Mouse (Mus musculus) CH12.LX (cell line): ENCODE data around the gene Cd38. TPM values are rescaled to one million over a fixed set of nuclear protein-coding genes. Genes with fewer than 3 reads are reported as not detected.

Experiments
- DNase-seq: peaks from one replicate; pipeline ENCODE4 v3.0.0-alpha.2; 2013; ENCODE audit errors: extremely low read depth
- H3K27ac ChIP-seq: 2 replicates; pipeline ENCODE4 v1.5.1; 2012; ENCODE audit warnings: low read depth, mild to moderate bottlenecking, control low read depth, moderate library complexity; ENCODE audit not compliant: insufficient read depth
- H3K27me3 ChIP-seq: replicated peaks from 2 replicates; pipeline ENCODE3; 2012; ENCODE audit warnings: inconsistent platforms
- H3K36me3 ChIP-seq, 2 experiments: replicated peaks in 1 of 2; 2 replicates each; pipeline versions ENCODE3 to v1.6.1; 2012; ENCODE audit warnings: inconsistent platforms in 1 of 2, low read length in 1 of 2, mild to moderate bottlenecking in 1 of 2, mixed read lengths in 1 of 2, moderate library complexity in 1 of 2; ENCODE audit not compliant: control insufficient read depth in 1 of 2, insufficient read depth in 1 of 2
- H3K4me1 ChIP-seq, 2 experiments: 2 replicates each; pipeline ENCODE4 v1.6.1; 2012; ENCODE audit warnings: inconsistent platforms in 1 of 2, moderate library complexity in 1 of 2; ENCODE audit not compliant: insufficient read depth in 2 of 2, control insufficient read depth in 1 of 2
- H3K4me2 ChIP-seq: 2 replicates; pipeline ENCODE4 v1.6.1; 2012; ENCODE audit warnings: low read depth, mild to moderate bottlenecking, control low read depth; ENCODE audit not compliant: poor library complexity, insufficient read depth, severe bottlenecking
- H3K4me3 ChIP-seq, 3 experiments: fragments of 150-350 bp in 1 of 3; sonication (generic) in 1 of 3; replicated peaks in 1 of 3; 2 replicates each; pipeline versions ENCODE3 to v1.5.1; 2011 to 2012; ENCODE audit warnings: low read depth in 2 of 3, low read length in 2 of 3, mild to moderate bottlenecking in 2 of 3, moderate library complexity in 2 of 3, control low read depth in 1 of 3, improper control_type of control experiment in 1 of 3, inconsistent platforms in 1 of 3, mixed read lengths in 1 of 3; ENCODE audit not compliant: poor library complexity in 1 of 3
- H3K79me2 ChIP-seq: replicated peaks from 2 replicates; pipeline ENCODE4 v1.6.1; 2012; ENCODE audit warnings: mild to moderate bottlenecking, moderate library complexity; ENCODE audit not compliant: control insufficient read depth, poor library complexity, insufficient read depth, severe bottlenecking; ENCODE audit errors: extremely low read depth
- H3K9ac ChIP-seq: 2 replicates; pipeline ENCODE4 v1.6.1; 2012; ENCODE audit warnings: low read depth, mild to moderate bottlenecking, control low read depth, moderate library complexity; ENCODE audit not compliant: insufficient read depth
- H3K9me3 ChIP-seq: replicated peaks from 2 replicates; pipeline ENCODE3; 2012; ENCODE audit warnings: low read length, inconsistent platforms, mixed read lengths
- CHD1 ChIP-seq: IDR thresholded peaks from 2 replicates; pipeline ENCODE4 v1.6.1; 2012; ENCODE audit warnings: low read depth, low read length, improper control_type of control experiment, inconsistent platforms
- E2F4 ChIP-seq: IDR thresholded peaks from 2 replicates; pipeline ENCODE4 v1.6.1; 2011; ENCODE audit warnings: low read depth, low read length, improper control_type of control experiment; ENCODE audit not compliant: insufficient replicate concordance
- ETS1 ChIP-seq: conservative IDR thresholded peaks from 2 replicates; pipeline ENCODE4 v1.6.1; 2012; ENCODE audit warnings: low read depth, mild to moderate bottlenecking, inconsistent platforms, low read length, improper control_type of control experiment, moderate library complexity
- JUN ChIP-seq: IDR thresholded peaks from 2 replicates; pipeline ENCODE4 v1.6.1; 2011; ENCODE audit warnings: low read depth, mild to moderate bottlenecking, low read length, improper control_type of control experiment, moderate library complexity; ENCODE audit not compliant: insufficient read depth
- MAFK ChIP-seq: IDR thresholded peaks from 2 replicates; pipeline ENCODE4 v1.6.1; 2011; ENCODE audit warnings: low read length, improper control_type of control experiment; ENCODE audit not compliant: insufficient replicate concordance
- MXI1 ChIP-seq: IDR thresholded peaks from 2 replicates; pipeline ENCODE4 v1.6.1; 2011; ENCODE audit warnings: mild to moderate bottlenecking, low read depth, low read length, improper control_type of control experiment
- MYC ChIP-seq: IDR thresholded peaks from 2 replicates; pipeline ENCODE4 v1.6.1; 2011; ENCODE audit warnings: low read depth, mild to moderate bottlenecking, improper control_type of control experiment, low read length
- POLR2A ChIP-seq: IDR thresholded peaks from 2 replicates; pipeline ENCODE4 v1.6.1; 2011; ENCODE audit warnings: low read depth, mild to moderate bottlenecking, improper control_type of control experiment, low read length
- POLR2AphosphoS2 ChIP-seq: IDR thresholded peaks from 2 replicates; pipeline ENCODE4 v1.6.1; 2011; ENCODE audit warnings: low read depth, low read length, improper control_type of control experiment
- RCOR1 ChIP-seq: conservative IDR thresholded peaks from 2 replicates; pipeline ENCODE4 v1.6.1; 2012; ENCODE audit warnings: low read depth, mild to moderate bottlenecking, inconsistent platforms, low read length, improper control_type of control experiment
- SIN3A ChIP-seq: IDR thresholded peaks from 2 replicates; pipeline ENCODE4 v1.6.1; 2012; ENCODE audit warnings: low read length, improper control_type of control experiment, inconsistent platforms
- TBP ChIP-seq: conservative IDR thresholded peaks from 2 replicates; pipeline ENCODE4 v1.6.1; 2011; ENCODE audit warnings: low read depth, low read length, improper control_type of control experiment
- TCF12 ChIP-seq: IDR thresholded peaks from 2 replicates; pipeline ENCODE4 v1.6.1; 2014; ENCODE audit warnings: low read depth, mild to moderate bottlenecking, inconsistent platforms, low read length, improper control_type of control experiment
- ZC3H11A ChIP-seq: IDR thresholded peaks from 2 replicates; pipeline ENCODE4 v1.6.1; 2012; ENCODE audit warnings: low read depth, mild to moderate bottlenecking, inconsistent platforms, low read length, improper control_type of control experiment
- ZKSCAN1 ChIP-seq: IDR thresholded peaks from 2 replicates; pipeline ENCODE4 v1.6.1; 2012; ENCODE audit warnings: low read depth, inconsistent platforms, low read length, improper control_type of control experiment, borderline replicate concordance
- ZMIZ1 ChIP-seq: IDR thresholded peaks from 2 replicates; pipeline ENCODE4 v1.6.1; 2012; ENCODE audit warnings: low read depth, mild to moderate bottlenecking, inconsistent platforms, low read length, improper control_type of control experiment
- dilution Hi-C: fragments of 300-500 bp; cut with MboI; formaldehyde crosslinking; loops from 2 replicates; pipeline ENCODE4 v1.14.3; 2020; ENCODE audit warnings: low sequenced_read_pairs; ENCODE audit not compliant: extremely low pct_unique_long_range_greater_than_20kb, extremely low pct_ligation_motif_present
- in situ Hi-C: fragments of 300-500 bp; cut with MboI; formaldehyde crosslinking; loops from 3 replicates; pipeline ENCODE4 v1.14.3; 2019; ENCODE audit warnings: low sequenced_read_pairs, low pct_ligation_motif_present, low pct_unique_long_range_greater_than_20kb, mixed read lengths
- polyA plus RNA-seq: library from polyadenylated mRNA; unstranded; fragments of >175 nt; gene quantifications from 2 replicates; pipeline ENCODE4 v1.2.1, GENCODE M21; 2012; ENCODE audit warnings: low read depth; ENCODE audit not compliant: insufficient read length
- total RNA-seq, 2 experiments: library from RNA; depleted of rRNA; stranded (reverse); fragments of 300-350 nt in 1 of 2; fragments of >200 nt in 1 of 2; gene quantifications; 2 replicates each; pipeline ENCODE4 v1.2.3; 2012 to 2014

The Cd38 gene
- total and polyA plus RNA-seq, 3 experiments = 0.93 to 3.3 (median 1.5) TPM

DNA sequence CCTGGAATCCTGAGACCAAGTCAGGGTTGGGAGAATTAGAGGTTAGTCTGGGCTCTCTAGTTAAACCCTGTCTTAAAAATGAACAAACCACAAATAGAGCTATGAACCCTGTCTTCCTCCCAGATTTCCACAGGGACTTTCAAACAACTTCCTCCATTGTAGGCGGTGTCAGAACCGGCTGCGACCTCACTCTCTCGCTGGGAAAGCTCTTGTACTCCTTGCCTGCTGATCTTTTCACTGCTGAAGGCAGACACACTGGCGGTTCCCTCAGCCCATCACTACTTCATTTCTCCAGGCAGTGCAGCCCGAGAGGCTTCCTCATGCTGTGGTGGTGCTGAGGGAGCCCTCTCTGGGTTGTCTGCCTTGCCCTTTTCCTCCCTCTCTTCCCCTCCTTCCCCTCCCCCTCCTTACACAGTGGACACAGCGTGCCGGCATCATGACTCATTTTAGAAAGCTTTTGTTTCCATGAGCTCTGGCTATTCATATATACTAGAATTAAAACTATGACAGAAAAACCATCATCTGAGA, 80.5 kb downstream of the Cd38 start (continued):
- TF ChIP-seq ZMIZ1 (no peak), TBP (peak; percentile 59), E2F4 (no peak), SIN3A (peak; percentile 85), MYC (peak; percentile 64; the same call in 1 of the 2 replicates), ETS1 (peak; percentile 79)

DNA sequence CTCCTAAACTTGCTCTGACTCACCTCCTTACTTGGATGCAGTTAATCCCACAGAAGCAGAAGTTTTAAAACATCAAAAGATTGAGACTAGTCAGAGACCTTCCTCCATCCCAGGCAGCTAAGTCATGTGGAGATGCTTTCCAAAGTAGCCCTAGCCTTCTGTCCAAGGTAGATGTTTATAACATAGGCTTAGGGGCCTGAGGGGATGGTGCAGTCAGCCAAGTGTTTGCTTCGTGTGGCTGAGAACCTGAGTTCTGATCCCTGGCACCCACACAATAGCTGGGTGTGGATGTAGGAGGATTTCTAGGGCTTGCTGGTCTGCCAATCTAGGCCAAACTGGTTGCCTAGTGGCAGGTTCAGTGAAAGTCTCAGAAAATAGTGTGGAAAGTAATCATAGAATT, 84.9 kb downstream of the Cd38 start:
- TF ChIP-seq POLR2AphosphoS2 (no peak), POLR2A (no peak), MXI1 (no peak), CHD1 (no peak), JUN (no peak), ZKSCAN1 (no peak), ZC3H11A (no peak), RCOR1 (no peak)
- TF ChIP-seq, all 38 proteins: peak for 0
- no peaks in the 10 kb centered on the region for H3K79me2 ChIP-seq
- H3K27me3 ChIP-seq = no peaks in the 10 kb centered on the region
- H3K36me3 ChIP-seq = no peaks in the 10 kb centered on the region
- H3K4me1 ChIP-seq = peaks cover 2 to 38% of the 10 kb centered on the region in 2 experiments
- H3K4me3 ChIP-seq = no peak overlapping the region
- H3K9me3 ChIP-seq = no peaks in the 10 kb centered on the region
- in situ Hi-C loops = no loop called here
- no peak overlapping the region for H3K9ac ChIP-seq
- no peak for DNase-seq
- no peak overlapping the region for H3K4me2 ChIP-seq
- no peak overlapping the region for H3K27ac ChIP-seq
- dilution Hi-C loops = no loop called here

DNA sequence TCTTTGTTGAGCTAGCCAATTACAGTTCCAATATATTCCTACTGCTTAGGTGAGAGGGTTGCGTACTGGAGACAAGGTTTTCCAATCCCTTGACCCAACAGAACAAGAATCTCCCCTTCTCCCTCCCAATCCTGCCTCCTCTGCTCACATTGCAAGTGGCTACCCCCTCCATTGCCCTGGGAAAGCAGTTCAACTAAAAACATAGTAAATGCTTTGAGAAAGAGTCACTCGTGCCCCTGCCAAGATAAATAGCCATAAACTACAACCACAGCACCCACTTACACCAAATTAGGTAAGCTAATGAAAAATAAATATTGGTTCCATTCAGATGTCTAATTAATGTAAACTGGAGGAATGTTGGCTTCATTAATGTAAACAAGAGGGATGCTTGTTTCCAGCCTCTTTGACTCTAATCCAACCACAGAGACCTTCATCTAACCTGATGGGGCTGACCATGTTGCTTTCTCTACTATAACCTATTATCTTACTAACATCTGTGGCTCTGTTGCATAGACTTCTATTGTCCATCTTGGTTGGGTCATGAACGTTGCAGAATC, 91.6 kb downstream of the Cd38 start:
- H3K36me3 ChIP-seq = no peaks in the 10 kb centered on the region
- TF ChIP-seq MAFK = no peak
- no peak for TF ChIP-seq TCF12
- no peaks in the 10 kb centered on the region for H3K9me3 ChIP-seq
- H3K4me3 ChIP-seq = no peak overlapping the region
- H3K27ac ChIP-seq = no peak overlapping the region
- no peaks in the 10 kb centered on the region for H3K79me2 ChIP-seq
- in situ Hi-C loops (no loop called here), dilution Hi-C loops (no loop called here)
- no peaks in the 10 kb centered on the region for H3K27me3 ChIP-seq
- DNase-seq = no peak
- no peak overlapping the region for H3K9ac ChIP-seq
- peaks cover 0 to under 1% of the 10 kb centered on the region in 2 experiments; a peak in 2 of 4 replicates for H3K4me1 ChIP-seq
- no peak overlapping the region for H3K4me2 ChIP-seq
